Mouse (Mus musculus) limb, embryonic 15.5 days (tissue): ENCODE results near the gene Rpp25l. TPM values are rescaled to one million over a fixed set of nuclear protein-coding genes. Genes with fewer than 3 reads are reported as not detected.
"Not testable (repeated sequence)": the region's sequence is repeated elsewhere in the genome, so short reads cannot be mapped to it uniquely, and the experiment has no call there.

ENCODE experiments used
- ATAC-seq: fragments of 200-750 bp; cut with Nextera tagmentation; 2 replicates; pipeline ENCODE4 v1.8.0; 2017; ENCODE audit warnings: low read depth, moderate TSS enrichment; ENCODE audit not compliant: insufficient number of reproducible peaks, low FRiP score, low TSS enrichment
- H3K27ac ChIP-seq: fragments of 300-500 bp; sonication (generic); 2 replicates; pipeline ENCODE4 v1.5.1; 2015; ENCODE audit warnings: moderate library complexity, mild to moderate bottlenecking, inconsistent platforms
- H3K27me3 ChIP-seq: fragments of 300-500 bp; sonication (generic); 2 replicates; pipeline ENCODE4 v1.6.1; 2015; ENCODE audit warnings: inconsistent platforms
- H3K36me3 ChIP-seq: fragments of 300-500 bp; sonication (generic); 2 replicates; pipeline ENCODE4 v1.6.1; 2015; ENCODE audit warnings: inconsistent platforms
- H3K4me1 ChIP-seq: fragments of 300-500 bp; sonication (generic); 2 replicates; pipeline ENCODE4 v1.6.1; 2015; ENCODE audit warnings: inconsistent platforms
- H3K4me2 ChIP-seq: fragments of 300-500 bp; sonication (generic); 2 replicates; pipeline ENCODE4 v1.6.1; 2015; ENCODE audit warnings: mild to moderate bottlenecking, inconsistent platforms
- H3K4me3 ChIP-seq: fragments of 300-500 bp; sonication (generic); 2 replicates; pipeline ENCODE4 v1.5.1; 2015; ENCODE audit warnings: mild to moderate bottlenecking, inconsistent platforms
- H3K9ac ChIP-seq: fragments of 300-500 bp; sonication (generic); 2 replicates; pipeline ENCODE4 v1.6.1; 2015; ENCODE audit warnings: inconsistent platforms
- H3K9me3 ChIP-seq: fragments of 300-500 bp; sonication (generic); 2 replicates; pipeline ENCODE4 v1.6.1; 2016; ENCODE audit warnings: inconsistent platforms
- WGBS: fragments of 180-500 bp; shearing (Covaris S2); methylation state at CpG from one replicate; pipeline ENCODE4 v1.1.7; 2015; 5-methylcytosine and 5-hydroxymethylcytosine counted together
- polyA plus RNA-seq: library from polyadenylated mRNA; unstranded; fragments of >200 nt; fragmentation: Nextera tagmentation; extraction: Ambion mirVana; gene quantifications from 2 replicates; pipeline ENCODE4 v1.2.1, GENCODE M21; 2015

Rpp25l gene
- polyA plus RNA-seq, 1 experiment from 2014 or later, result 66.0 TPM

GRCm38 (mm10) chr4:41707011-41707535, 6.3 kb downstream of the Rpp25l start:
- Histone ChIP-seq H3K27me3 (peaks cover 45% of the 10 kb centered on the region), H3K36me3 (peaks cover 5% of the 10 kb centered on the region; the same call in 1 of the 2 replicates)
- 2% methylated on average over 13 of the region's 13 CpGs for WGBS

GRCm38 (mm10) chr4:41705922-41706754, 7.2 kb downstream of the Rpp25l start:
- Histone ChIP-seq H3K27ac (no peak overlapping the region), H3K36me3 (peaks cover 4% of the 10 kb centered on the region; the same call in 1 of the 2 replicates), H3K4me3 (no peak overlapping the region), H3K4me1 (peaks cover 35% of the 10 kb centered on the region), H3K27me3 (peaks cover 45% of the 10 kb centered on the region), H3K9me3 (no peaks in the 10 kb centered on the region), H3K4me2 (no peak overlapping the region), H3K9ac (no peak overlapping the region)
- WGBS, result 56% methylated on average over 19 of the region's 19 CpGs
- ATAC-seq, result no peak

More at GRCm38 (mm10) chr4:41707011-41707535, 6.3 kb downstream of the Rpp25l start:
- Histone ChIP-seq H3K9ac (no peak overlapping the region), H3K27ac (no peak overlapping the region), H3K4me1 (peaks cover 44% of the 10 kb centered on the region), H3K4me2 (peak overlapping the region; percentile 33; the same call in 1 of the 2 replicates), H3K4me3 (no peak overlapping the region), H3K9me3 (no peaks in the 10 kb centered on the region)
- 0 out of 2 replicates have a peak, but pooled peaks have one; percentile 52 for ATAC-seq

DNA sequence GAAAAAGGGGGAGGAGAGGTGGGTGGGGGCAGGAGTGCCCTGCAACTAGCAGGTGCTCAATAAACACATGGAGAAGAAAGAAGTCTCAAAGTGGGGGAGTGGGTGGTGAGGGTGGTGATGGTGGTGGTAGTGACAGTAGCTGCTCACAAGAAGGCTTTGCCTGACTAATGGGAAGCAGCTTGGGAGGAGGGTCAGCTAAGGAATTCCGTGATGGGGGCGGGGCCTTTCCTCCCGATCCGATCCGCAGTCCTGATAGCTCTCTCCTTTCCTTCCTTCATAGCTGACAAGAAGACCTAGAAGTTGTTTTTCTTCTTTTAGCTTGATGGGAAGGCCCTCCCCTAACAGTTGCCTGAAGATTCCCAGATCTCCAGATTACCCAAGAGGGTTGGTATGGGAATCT, 8.7 kb downstream of the Rpp25l start:
- H3K9ac ChIP-seq, result no peak overlapping the region
- H3K4me3 ChIP-seq, result no peak overlapping the region
- H3K9me3 ChIP-seq, result no peaks in the 10 kb centered on the region
- peaks cover 45% of the 10 kb centered on the region for H3K27me3 ChIP-seq
- no peak overlapping the region for H3K4me2 ChIP-seq
- H3K4me1 ChIP-seq, result peaks cover 31% of the 10 kb centered on the region
- ATAC-seq, result no peak
- 0% methylated on average over 5 of the region's 5 CpGs for WGBS
- H3K27ac ChIP-seq, result no peak overlapping the region
- H3K36me3 ChIP-seq, result no peaks in the 10 kb centered on the region

- WGBS, result 55% methylated on average over 2 of the region's 2 CpGs
- Histone ChIP-seq H3K4me1 (peaks cover 23% of the 10 kb centered on the region), H3K27me3 (peaks cover 38% of the 10 kb centered on the region)
- H3K9me3 ChIP-seq, H3K36me3 ChIP-seq, H3K9ac ChIP-seq, H3K4me3 ChIP-seq, H3K27ac ChIP-seq, ATAC-seq, H3K4me2 ChIP-seq: not testable (repeated sequence)
Observed at GRCm38 (mm10) chr4:41702226-41702625, 11.1 kb downstream of the Rpp25l start.

DNA sequence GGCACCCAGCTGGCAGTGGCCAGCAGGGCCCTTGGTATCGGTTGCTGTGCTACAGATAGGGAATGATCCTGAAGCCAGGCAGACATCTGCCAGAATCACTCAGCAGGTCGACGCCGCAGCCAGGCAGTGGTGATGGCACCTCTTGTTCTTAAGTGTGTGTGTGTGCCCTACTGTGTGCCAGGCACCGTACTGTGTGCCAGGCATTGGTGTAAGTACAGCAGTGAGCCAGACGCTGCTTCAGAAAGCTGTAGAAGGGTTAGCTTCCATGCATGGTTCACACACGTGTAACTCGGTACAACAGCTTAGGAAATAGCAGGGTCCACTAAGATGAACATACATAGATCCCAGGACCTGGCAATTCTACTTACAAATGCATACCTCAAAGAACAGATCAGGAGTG, 13.1 kb downstream of the Rpp25l start:
- ATAC-seq, H3K36me3 ChIP-seq, H3K4me1 ChIP-seq, H3K4me2 ChIP-seq, H3K27ac ChIP-seq, H3K9me3 ChIP-seq, H3K4me3 ChIP-seq, H3K9ac ChIP-seq: not testable (repeated sequence)
- H3K27me3 ChIP-seq, result peaks cover 20% of the 10 kb centered on the region
- 69% methylated on average over 4 of the region's 8 CpGs for WGBS

GRCm38 (mm10) chr4:41699783-41700182, 13.6 kb downstream of the Rpp25l start, which contains the start of gene Il11ra1:
TSS of gene Il11ra1 (plus strand) at chr4:41699989.
- peaks cover 16% of the 10 kb centered on the region for H3K27me3 ChIP-seq
- not testable (repeated sequence) for H3K4me1 ChIP-seq, H3K9me3 ChIP-seq, H3K4me3 ChIP-seq, ATAC-seq, H3K36me3 ChIP-seq, H3K9ac ChIP-seq, H3K4me2 ChIP-seq, H3K27ac ChIP-seq
- WGBS, result 82% methylated on average over 10 of the region's 10 CpGs

DNA sequence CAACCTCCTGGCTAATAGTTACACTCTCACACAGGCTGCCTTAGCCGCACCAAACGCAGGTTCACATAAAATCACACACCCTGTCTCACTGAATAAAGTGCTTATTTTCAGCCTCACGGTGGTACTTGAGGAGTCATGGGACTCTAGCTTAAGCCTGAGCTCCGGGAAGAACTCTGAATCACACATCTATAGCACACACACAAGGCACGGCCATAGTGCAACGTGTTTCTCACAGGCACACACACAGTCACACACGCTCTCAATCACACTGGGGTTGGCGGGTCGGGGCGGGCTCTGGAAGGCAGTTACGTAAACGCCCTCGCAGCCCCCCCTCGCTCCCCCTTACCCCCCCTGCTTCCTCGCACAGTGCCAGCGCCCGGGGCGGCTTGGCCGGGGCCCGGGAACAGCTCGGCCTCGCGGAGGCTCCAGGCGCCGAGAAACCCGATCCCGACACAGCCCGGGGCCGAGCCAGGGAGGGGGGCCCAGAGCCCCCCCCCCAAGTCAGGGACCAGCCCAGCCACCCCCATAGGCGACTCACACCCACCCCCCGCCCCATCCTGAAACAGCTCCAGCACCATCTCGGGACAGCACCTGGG, 14.8 kb downstream of the Rpp25l start:
- H3K9ac ChIP-seq, H3K4me1 ChIP-seq, H3K27me3 ChIP-seq, H3K36me3 ChIP-seq, H3K4me3 ChIP-seq, ATAC-seq, H3K27ac ChIP-seq, H3K9me3 ChIP-seq: not testable (repeated sequence)
- peak overlapping the region; percentile 22; the same call in 1 of the 2 replicates for H3K4me2 ChIP-seq
- 4% methylated on average over 25 of the region's 32 CpGs for WGBS

DNA sequence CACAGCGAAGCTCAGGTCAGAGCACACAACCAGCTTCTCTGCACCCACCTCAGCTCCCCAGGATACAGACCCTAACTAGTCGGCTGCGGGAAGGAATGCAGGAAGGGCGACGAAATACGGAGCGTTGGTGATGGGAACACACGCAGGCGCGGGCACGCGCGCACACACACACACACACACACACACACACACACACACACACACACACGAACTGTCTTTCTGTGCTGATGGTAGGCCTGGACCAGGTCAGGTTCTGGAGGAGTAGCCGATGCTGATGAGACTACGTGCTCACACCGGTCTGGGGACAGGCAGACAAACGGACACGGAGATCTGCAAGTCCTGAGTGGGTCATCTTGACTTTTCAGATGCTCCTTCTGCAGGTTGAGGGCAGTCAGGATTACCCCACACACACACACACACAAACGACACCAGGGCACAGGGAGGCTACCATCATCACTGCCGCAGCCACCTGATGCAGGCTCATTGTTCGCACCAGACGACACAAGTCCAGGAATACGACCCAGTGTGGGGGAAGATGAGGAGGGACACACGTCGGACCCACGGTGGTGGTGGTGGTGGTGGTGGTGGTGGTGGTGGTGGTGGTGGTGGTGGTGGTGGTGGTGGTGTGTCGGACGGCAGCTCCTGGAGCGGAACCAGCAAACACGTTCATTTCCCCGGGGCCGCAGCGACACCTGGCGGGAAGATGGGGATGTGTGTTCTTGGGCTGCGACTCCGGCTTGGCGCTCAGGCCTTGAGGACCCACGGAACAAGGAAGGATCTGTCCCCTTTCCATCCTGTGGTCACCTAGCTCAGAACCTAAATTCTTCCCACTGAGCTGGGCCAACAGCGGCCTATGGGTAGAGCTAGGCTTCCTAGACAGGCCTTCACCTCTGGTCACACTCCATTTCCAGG, 16.1 kb downstream of the Rpp25l start, which contains the start of gene Cntfr:
Cntfr (minus strand) TSS at position 160 of the 912 bp plus-strand sequence.
- not testable (repeated sequence) for H3K27ac ChIP-seq, ATAC-seq, H3K27me3 ChIP-seq, H3K4me3 ChIP-seq, H3K4me1 ChIP-seq, H3K4me2 ChIP-seq, H3K9me3 ChIP-seq, H3K9ac ChIP-seq, H3K36me3 ChIP-seq
- 15% methylated on average over 34 of the region's 40 CpGs for WGBS

GRCm38 (mm10) chr4:41696452-41696851, 16.9 kb downstream of the Rpp25l start:
- not testable (repeated sequence) for H3K9me3 ChIP-seq, H3K4me3 ChIP-seq, H3K4me1 ChIP-seq, H3K27ac ChIP-seq, H3K9ac ChIP-seq, H3K27me3 ChIP-seq, H3K4me2 ChIP-seq, H3K36me3 ChIP-seq, ATAC-seq
- WGBS, result 13% methylated on average over 14 of the region's 15 CpGs

- not testable (repeated sequence) for H3K4me1 ChIP-seq, H3K27me3 ChIP-seq, H3K36me3 ChIP-seq, H3K27ac ChIP-seq, ATAC-seq, H3K9ac ChIP-seq, H3K9me3 ChIP-seq
- H3K4me2 ChIP-seq, result peak overlapping the region; percentile 33; the same call in 1 of the 2 replicates
- peak overlapping the region; percentile 16; the same call in 1 of the 2 replicates for H3K4me3 ChIP-seq
- 5% methylated on average over 12 of the region's 38 CpGs for WGBS
Observed at GRCm38 (mm10) chr4:41695800-41696199, 17.5 kb downstream of the Rpp25l start.

DNA sequence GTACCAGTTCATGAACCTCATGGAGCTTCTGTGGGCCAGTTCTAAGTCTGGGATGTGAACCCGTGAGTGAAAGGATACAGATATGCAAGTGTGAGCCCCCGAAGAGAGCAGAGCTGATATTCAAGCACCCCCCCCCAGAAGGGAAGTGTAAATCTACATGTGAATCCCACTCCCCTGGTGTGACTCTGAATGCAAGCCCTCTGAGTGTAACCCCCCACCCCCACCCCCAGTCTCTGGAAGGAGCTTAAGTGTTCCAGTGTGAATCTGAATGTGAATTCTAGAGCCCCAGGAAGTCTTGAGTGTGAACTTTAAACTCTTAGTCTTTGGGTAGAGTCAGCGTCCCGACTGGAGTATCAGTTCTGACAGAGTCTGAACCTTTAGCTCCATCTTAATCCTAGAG, 19.8 kb downstream of the Rpp25l start:
- not testable (repeated sequence) for H3K27ac ChIP-seq, H3K36me3 ChIP-seq, H3K9ac ChIP-seq, H3K4me2 ChIP-seq, H3K27me3 ChIP-seq, H3K9me3 ChIP-seq, H3K4me3 ChIP-seq, ATAC-seq, H3K4me1 ChIP-seq
- 20% methylated on average over 4 of the region's 4 CpGs for WGBS
